Mouse (Mus musculus) neural tube, embryonic 15.5 days (tissue): ENCODE measurements around the gene Rps27. TPM values are rescaled to one million over a fixed set of nuclear protein-coding genes. Genes with fewer than 3 reads are reported as not detected.

Experiments
- ATAC-seq: fragments of 200-750 bp; cut with Nextera tagmentation; 2 replicates; pipeline ENCODE4 v1.8.0; 2017; ENCODE audit warnings: mild to moderate bottlenecking, moderate TSS enrichment, moderate library complexity; ENCODE audit not compliant: low FRiP score
- H3K27ac ChIP-seq: fragments of 300-500 bp; sonication (generic); replicated peaks from 2 replicates; pipeline ENCODE4 v1.5.1; 2015; ENCODE audit warnings: mild to moderate bottlenecking, inconsistent platforms
- H3K27me3 ChIP-seq: fragments of 300-500 bp; sonication (generic); replicated peaks from 2 replicates; pipeline ENCODE4 v1.6.1; 2015; ENCODE audit warnings: inconsistent platforms
- H3K36me3 ChIP-seq: fragments of 300-500 bp; sonication (generic); 2 replicates; pipeline ENCODE4 v1.6.1; 2015; ENCODE audit warnings: inconsistent platforms
- H3K4me1 ChIP-seq: fragments of 300-500 bp; sonication (generic); 2 replicates; pipeline ENCODE4 v1.6.1; 2015; ENCODE audit warnings: inconsistent platforms
- H3K4me2 ChIP-seq: fragments of 300-500 bp; sonication (generic); 2 replicates; pipeline ENCODE4 v1.6.1; 2015; ENCODE audit warnings: inconsistent platforms, mild to moderate bottlenecking, moderate library complexity
- H3K4me3 ChIP-seq: fragments of 300-500 bp; sonication (generic); replicated peaks from 2 replicates; pipeline ENCODE4 v1.5.1; 2015; ENCODE audit warnings: mild to moderate bottlenecking, inconsistent platforms
- H3K9ac ChIP-seq: fragments of 300-500 bp; sonication (generic); replicated peaks from 2 replicates; pipeline ENCODE4 v1.6.1; 2015; ENCODE audit warnings: mild to moderate bottlenecking, inconsistent platforms
- H3K9me3 ChIP-seq: fragments of 300-500 bp; sonication (generic); replicated peaks from 2 replicates; pipeline ENCODE4 v1.6.1; 2016; ENCODE audit warnings: inconsistent platforms
- WGBS: fragments of 180-500 bp; shearing (Covaris S2); methylation state at CpG from one replicate; pipeline ENCODE4 v1.1.7; 2015; ENCODE audit warnings: mixed read lengths; 5-methylcytosine and 5-hydroxymethylcytosine counted together
- polyA plus RNA-seq: library from polyadenylated mRNA; unstranded; fragments of >200 nt; fragmentation: Nextera tagmentation; extraction: Ambion mirVana; gene quantifications from 2 replicates; pipeline ENCODE4 v1.2.1, GENCODE M21; 2015

Rps27 gene
- polyA plus RNA-seq, 1 experiment from 2014 or later: 856 TPM

DNA sequence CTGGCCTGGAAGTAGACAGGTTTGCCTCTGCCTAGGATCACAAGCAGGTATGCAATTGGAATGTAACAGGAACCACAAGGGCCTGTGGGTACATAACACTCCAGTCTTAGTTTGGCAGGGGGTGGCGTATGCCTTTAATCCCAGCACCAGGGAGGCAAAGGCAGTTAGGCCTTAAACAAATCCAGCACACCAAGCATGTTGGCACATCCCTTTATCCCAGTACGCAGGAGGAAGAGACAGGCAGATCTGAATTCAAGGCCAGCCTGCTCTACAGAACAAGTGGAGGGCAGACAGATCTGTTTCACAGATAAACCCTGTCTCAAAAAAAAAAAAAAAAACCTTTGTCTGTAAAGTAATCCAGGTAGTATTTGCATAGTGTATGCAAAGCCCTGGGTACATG lies 4.8 kb downstream of the Rps27 start:
- no peak for ATAC-seq
- Histone ChIP-seq H3K4me1 (peaks cover 26% of the 10 kb centered on the region), H3K9me3 (no peaks in the 10 kb centered on the region), H3K27me3 (no peaks in the 10 kb centered on the region), H3K9ac (no peak overlapping the region), H3K27ac (no peak overlapping the region), H3K4me2 (no peak overlapping the region), H3K4me3 (no peak overlapping the region), H3K36me3 (peaks cover 43% of the 10 kb centered on the region)
- 90% methylated on average over 2 of the region's 2 CpGs for WGBS

DNA sequence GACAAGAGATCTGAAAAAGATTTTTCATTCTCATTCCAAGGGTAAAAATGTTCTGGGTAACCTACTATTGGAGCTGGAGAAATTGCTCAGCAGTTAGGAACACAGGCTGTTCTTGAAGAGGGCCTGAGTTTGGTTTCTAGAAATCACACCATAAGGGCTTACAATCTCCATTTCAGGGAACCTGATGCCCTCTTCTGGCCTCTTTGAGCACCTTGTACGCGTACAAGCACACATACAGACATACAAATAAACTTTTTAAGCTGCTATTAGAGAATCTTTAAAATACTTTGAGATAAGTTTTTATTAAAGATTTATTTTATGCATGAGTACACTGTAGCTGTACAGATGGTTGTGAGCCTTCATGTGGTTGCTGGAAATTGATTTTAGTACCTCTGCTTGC lies 8.9 kb downstream of the Rps27 start:
- H3K4me1 ChIP-seq: peaks cover 3% of the 10 kb centered on the region; the same call in 1 of the 2 replicates
- H3K9me3 ChIP-seq: no peaks in the 10 kb centered on the region
- 97% methylated on average over 2 of the region's 2 CpGs for WGBS
- H3K9ac ChIP-seq: no peak overlapping the region
- H3K4me2 ChIP-seq: no peak overlapping the region
- H3K27ac ChIP-seq: no peak overlapping the region
- peaks cover 21% of the 10 kb centered on the region for H3K36me3 ChIP-seq
- H3K4me3 ChIP-seq: no peak overlapping the region
- no peaks in the 10 kb centered on the region for H3K27me3 ChIP-seq
- ATAC-seq: no peak

DNA sequence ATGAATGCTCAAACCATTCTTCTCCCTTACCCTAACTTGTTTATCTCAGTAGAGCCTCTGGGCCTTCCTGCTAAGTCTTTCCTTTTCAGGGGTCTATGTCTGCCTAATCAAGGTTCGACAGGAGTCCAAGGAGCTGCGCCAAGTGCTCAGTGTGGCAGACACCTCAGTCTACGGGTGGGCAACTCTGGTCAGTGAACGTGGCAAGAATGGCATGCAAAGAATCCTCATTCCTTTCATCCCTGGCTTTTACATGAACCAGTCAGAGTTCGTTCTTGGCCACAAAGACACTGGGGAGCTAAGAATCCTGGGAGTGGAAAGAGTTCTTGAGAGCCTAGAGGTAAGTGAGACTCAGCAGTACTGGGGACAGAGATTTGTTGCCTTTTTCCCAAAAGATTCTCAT lies 9.8 kb downstream of the Rps27 start:
- H3K36me3 ChIP-seq: peaks cover 11% of the 10 kb centered on the region
- no peak overlapping the region for H3K9ac ChIP-seq
- no peak overlapping the region for H3K4me3 ChIP-seq
- 80% methylated on average over 5 of the region's 5 CpGs for WGBS
- no peak for ATAC-seq
- H3K27me3 ChIP-seq: no peaks in the 10 kb centered on the region
- H3K4me1 ChIP-seq: no peaks in the 10 kb centered on the region
- no peak overlapping the region for H3K4me2 ChIP-seq
- no peaks in the 10 kb centered on the region for H3K9me3 ChIP-seq
- H3K27ac ChIP-seq: no peak overlapping the region

DNA sequence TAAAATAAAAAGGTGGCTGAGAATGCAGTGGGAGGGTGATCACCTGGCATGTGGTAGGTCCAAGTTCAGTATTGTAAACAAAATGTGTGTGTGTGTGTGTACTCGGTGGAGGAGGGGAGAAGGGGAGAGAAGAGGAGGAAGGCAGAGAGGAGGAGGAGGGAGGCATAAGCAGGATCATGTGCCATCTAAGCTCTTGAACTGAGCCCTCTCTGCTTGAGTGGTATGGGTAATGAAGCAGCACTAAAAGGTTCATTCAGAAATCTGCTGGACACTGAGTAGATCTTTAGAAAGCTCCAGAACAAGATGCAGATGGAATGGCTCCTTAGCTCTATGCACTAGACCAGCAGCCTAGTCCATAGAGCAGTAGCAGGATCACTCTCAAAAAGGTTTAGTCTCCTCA lies 10.6 kb downstream of the Rps27 start:
- H3K9ac ChIP-seq: no peak overlapping the region
- H3K4me2 ChIP-seq: no peak overlapping the region
- no peaks in the 10 kb centered on the region for H3K4me1 ChIP-seq
- no peak overlapping the region for H3K27ac ChIP-seq
- no peaks in the 10 kb centered on the region for H3K27me3 ChIP-seq
- H3K4me3 ChIP-seq: no peak overlapping the region
- 61% methylated on average over 1 of the region's 1 CpGs for WGBS
- ATAC-seq: no peak
- H3K36me3 ChIP-seq: peaks cover 4% of the 10 kb centered on the region
- no peaks in the 10 kb centered on the region for H3K9me3 ChIP-seq

DNA sequence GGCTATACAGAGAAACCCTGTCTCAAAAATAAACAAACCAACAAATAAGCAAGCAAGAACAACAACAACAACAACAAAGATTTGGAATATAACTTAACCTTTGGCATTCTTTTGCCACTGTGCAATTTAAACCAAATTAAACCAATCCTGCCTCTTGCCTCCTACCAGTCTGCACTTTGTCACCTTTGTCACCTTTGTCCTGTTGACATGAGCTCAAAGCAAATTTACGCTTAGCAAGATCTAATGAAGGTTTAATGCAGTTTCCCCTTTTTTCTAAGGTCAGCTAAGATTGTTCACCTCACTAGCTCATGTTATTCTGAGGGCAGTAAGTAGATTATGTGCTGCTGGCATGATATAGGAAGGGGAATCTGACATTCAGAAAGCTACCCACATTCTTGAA lies 15.9 kb downstream of the Rps27 start:
- Histone ChIP-seq H3K4me2 (no peak overlapping the region), H3K4me3 (no peak overlapping the region), H3K4me1 (no peaks in the 10 kb centered on the region), H3K36me3 (no peaks in the 10 kb centered on the region), H3K27me3 (no peaks in the 10 kb centered on the region), H3K9me3 (no peaks in the 10 kb centered on the region), H3K27ac (no peak overlapping the region), H3K9ac (no peak overlapping the region)
- 90% methylated on average over 1 of the region's 1 CpGs for whole genome bisulfite sequencing
- no peak for ATAC-seq

DNA sequence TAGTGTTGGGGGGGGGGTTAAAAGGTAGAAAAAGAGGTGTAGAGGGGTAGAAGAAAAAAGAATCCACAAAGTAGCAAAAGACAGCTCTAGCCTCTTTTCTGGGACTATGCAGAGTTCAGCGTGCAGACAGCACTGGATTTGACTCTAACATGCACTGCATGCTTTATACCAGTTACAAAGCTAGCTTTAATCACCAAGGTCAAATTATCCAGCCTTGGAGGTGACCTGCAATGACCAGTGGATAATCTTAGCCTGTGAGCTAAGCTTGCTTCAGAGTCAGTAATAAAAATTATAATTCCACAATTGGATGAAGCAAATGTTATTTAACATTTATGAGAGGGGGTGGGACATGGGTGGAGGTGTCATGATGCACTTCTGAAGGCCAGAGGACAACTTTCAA lies 17.8 kb downstream of the Rps27 start:
- no peaks in the 10 kb centered on the region for H3K27me3 ChIP-seq
- no peak overlapping the region for H3K4me3 ChIP-seq
- no peaks in the 10 kb centered on the region for H3K9me3 ChIP-seq
- WGBS: 71% methylated on average over 1 of the region's 1 CpGs
- no peaks in the 10 kb centered on the region for H3K36me3 ChIP-seq
- no peaks in the 10 kb centered on the region for H3K4me1 ChIP-seq
- H3K4me2 ChIP-seq: no peak overlapping the region
- ATAC-seq: no peak
- H3K9ac ChIP-seq: no peak overlapping the region
- no peak overlapping the region for H3K27ac ChIP-seq

DNA sequence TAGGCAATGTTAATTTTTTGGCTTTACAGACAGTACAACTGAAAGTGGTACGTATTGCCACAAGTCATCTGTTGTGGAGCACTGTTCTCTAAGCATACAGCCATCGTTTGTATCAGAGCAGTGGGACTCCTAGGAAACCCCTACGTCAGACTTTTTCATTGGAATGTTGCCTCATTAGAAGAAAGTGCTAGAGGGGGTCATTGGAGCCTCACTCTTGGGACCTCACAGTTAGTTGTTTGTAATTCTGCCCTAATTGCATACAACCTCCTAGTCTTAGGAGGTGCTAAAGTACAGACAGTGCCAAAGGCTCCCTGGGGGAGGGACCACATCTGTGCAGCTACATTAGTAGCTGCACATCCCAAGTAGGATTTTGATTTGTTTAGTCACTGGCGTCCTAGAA lies 18.7 kb downstream of the Rps27 start:
- no peaks in the 10 kb centered on the region for H3K9me3 ChIP-seq
- H3K27me3 ChIP-seq: no peaks in the 10 kb centered on the region
- no peak overlapping the region for H3K4me3 ChIP-seq
- H3K9ac ChIP-seq: no peak overlapping the region
- no peak for ATAC-seq
- no peaks in the 10 kb centered on the region for H3K4me1 ChIP-seq
- H3K36me3 ChIP-seq: no peaks in the 10 kb centered on the region
- WGBS: 50% methylated on average over 4 of the region's 4 CpGs
- no peak overlapping the region for H3K27ac ChIP-seq
- H3K4me2 ChIP-seq: no peak overlapping the region

DNA sequence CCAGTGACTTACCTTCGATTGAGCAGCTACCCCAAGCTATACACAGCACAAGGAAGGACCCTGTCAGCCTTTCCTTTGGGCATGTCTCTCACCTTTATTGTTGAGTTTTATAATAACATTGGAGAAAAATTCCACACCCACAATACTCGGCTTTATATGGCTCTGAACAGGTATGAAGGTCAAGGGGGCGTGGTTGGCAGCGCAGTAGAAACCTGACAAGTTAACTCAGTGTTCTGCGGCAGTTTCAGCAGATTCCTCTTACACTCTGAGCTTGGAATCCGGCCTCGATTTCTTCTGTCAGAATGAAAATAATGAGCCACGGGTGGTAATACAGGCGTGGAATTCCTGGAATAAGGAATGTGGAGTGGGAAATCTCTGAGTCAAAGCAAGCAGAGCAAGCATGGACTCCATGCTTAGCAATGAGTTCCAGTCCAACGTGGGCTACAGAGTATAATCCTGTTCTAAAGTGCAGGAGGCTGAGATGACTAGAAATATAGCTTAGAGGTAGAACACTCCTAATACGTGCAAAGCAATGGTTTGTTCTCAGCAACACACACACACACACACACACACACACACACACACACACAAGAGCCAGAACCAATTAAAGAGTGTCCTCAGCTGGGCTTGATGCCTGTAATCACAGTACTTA lies 22.5 kb downstream of the Rps27 start:
- ATAC-seq: no peak
- H3K27ac ChIP-seq: no peak overlapping the region
- WGBS: 78% methylated on average over 11 of the region's 11 CpGs
- H3K27me3 ChIP-seq: no peaks in the 10 kb centered on the region
- no peaks in the 10 kb centered on the region for H3K36me3 ChIP-seq
- H3K4me2 ChIP-seq: no peak overlapping the region
- no peaks in the 10 kb centered on the region for H3K9me3 ChIP-seq
- H3K4me3 ChIP-seq: no peak overlapping the region
- H3K9ac ChIP-seq: no peak overlapping the region
- no peaks in the 10 kb centered on the region for H3K4me1 ChIP-seq

DNA sequence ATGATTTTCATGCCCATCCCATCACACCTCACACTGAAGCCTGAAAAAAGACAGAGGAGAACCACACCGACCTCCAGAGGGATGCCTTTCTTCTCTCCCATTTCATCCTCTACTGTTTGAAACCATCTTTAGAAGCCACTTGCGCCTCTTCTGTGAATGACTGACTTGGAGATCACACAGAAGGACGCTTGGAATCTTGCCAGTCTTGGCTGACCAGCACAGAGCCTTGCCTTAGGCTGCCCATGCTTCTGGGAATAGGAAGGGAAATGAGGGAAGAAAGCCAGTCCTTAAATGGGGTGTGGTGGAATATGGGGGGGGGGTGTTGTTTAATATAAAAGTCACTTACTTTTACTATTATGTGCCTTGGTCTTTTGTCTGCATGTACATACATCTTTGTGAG lies 29.9 kb downstream of the Rps27 start:
- WGBS: 68% methylated on average over 3 of the region's 3 CpGs

DNA sequence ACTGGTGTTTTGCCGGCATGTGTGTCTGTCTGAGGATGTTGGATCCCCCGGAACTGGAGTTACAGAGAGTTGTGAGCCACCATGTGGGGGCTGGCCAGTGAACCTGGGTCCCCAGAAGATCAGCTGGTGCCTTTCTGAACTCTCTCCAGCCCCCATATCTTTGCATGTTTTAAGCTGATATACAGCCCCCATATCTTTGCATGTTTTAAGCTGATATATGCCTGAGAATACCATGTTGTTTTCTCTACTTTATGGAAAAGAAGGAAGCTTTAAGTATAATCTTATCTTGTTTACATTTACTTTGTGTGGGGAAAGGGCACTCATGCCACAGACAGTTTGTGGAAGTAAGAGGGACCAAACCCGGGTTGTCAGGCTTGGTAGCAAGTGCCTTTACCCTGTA lies 33.9 kb downstream of the Rps27 start:
- Histone ChIP-seq H3K9me3 (no peaks in the 10 kb centered on the region), H3K27ac (no peak overlapping the region), H3K4me2 (no peak overlapping the region), H3K27me3 (no peaks in the 10 kb centered on the region), H3K4me1 (no peaks in the 10 kb centered on the region), H3K9ac (no peak overlapping the region), H3K4me3 (no peak overlapping the region), H3K36me3 (no peaks in the 10 kb centered on the region)
- 84% methylated on average over 3 of the region's 3 CpGs for WGBS
- ATAC-seq: no peak

More for the DNA sequence above, 29.9 kb downstream of the Rps27 start:
- no peaks in the 10 kb centered on the region for H3K36me3 ChIP-seq
- no peaks in the 10 kb centered on the region for H3K9me3 ChIP-seq
- ATAC-seq: no peak
- no peaks in the 10 kb centered on the region for H3K4me1 ChIP-seq
- no peak overlapping the region for H3K4me3 ChIP-seq
- H3K27ac ChIP-seq: no peak overlapping the region
- no peak overlapping the region for H3K4me2 ChIP-seq
- H3K27me3 ChIP-seq: no peaks in the 10 kb centered on the region
- no peak overlapping the region for H3K9ac ChIP-seq
